Mouse (Mus musculus): ENCODE data around the gene Ddx58. TPM values are rescaled to one million over a fixed set of nuclear protein-coding genes. Genes with fewer than 3 reads are reported as not detected.
A peak's percentile ranks its signal among the peaks of the same experiment; 100 is the strongest.

The Ddx58 gene
- polyA plus RNA-seq, 1 experiment from 2014 or later = 6.4 TPM

DNA sequence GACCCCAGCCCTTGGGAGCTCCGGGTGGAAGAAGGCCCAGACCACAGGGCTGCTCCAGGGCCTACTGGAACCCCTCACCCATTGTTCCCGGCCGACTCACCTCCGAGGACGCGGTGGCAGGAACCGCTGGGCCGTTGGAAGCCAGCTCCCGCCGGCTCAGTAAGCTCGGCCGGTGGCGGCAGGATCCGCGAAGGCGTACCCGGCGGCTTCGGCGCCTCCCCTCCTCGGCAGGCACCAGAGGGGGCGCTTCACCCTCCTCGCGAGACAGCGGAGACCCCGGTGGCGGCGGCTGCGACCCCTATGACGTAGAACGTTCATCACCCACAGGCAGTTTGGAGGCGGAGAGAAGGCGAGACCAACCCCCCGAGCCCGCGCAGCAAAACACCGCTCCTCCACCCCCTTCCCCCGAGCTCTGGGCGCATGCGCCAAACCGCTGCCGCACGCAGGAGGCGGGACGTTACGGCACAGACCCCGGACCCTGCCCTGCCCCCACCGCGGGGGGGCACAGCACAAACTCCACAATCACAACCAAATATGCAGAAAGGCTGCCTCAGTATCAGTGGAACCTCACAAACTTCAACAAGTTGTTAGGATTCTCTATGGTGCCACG is 28.7 kb upstream of the Ddx58 start:
- peak overlapping the region; percentile 98 for H3K27ac ChIP-seq (ENCODE audit: low read depth)
- WGBS = under 1% methylated on average over 43 of the region's 50 CpGs
- peak overlapping the region; percentile 94 for H3K4me3 ChIP-seq (ENCODE audit: low read depth, low read length)
- peak; percentile 97 for DNase-seq (ENCODE audit: low spot score)
- H3K9ac ChIP-seq (ENCODE audit: low read length) = peak overlapping the region; percentile 95
- no peaks in the 10 kb centered on the region for H3K9me3 ChIP-seq (ENCODE audit: control insufficient read depth, low read length)
- no peaks in the 10 kb centered on the region for H3K27me3 ChIP-seq (replicated peaks; ENCODE audit: control insufficient read depth, insufficient read depth, low read length)
- H3K4me2 ChIP-seq (ENCODE audit: low read length) = peak overlapping the region; percentile 81
- ATAC-seq (replicated peaks; ENCODE audit: low FRiP score, low TSS enrichment, low read depth) = peak; percentile 76
- peaks cover 38% of the 10 kb centered on the region for H3K36me3 ChIP-seq (ENCODE audit: control insufficient read depth, insufficient read depth, low read length)
- H3K4me1 ChIP-seq (replicated peaks; ENCODE audit: control insufficient read depth, insufficient read depth, low read length) = peaks cover 19% of the 10 kb centered on the region

DNA sequence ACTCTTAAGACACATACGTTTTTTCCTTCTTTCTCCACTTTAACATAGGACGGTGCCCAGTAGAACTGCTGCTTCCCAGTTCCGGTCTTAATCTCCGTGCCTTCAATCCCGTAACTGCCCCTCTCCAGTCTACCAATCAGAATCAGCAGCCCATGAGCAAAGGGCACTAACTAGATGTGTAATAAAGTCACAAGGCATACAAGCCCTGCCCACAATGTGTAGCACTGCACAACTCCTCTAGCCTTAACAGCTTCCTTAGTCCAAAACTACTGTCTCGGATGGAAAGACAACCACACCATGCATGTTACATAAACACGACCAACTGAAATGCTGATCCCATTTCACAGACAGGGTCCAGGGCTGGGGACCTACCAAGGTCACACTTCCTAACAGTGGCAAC is 28.1 kb upstream of the Ddx58 start:
- H3K27me3 ChIP-seq (replicated peaks; ENCODE audit: control insufficient read depth, insufficient read depth, low read length) = no peaks in the 10 kb centered on the region
- DNase-seq (ENCODE audit: low spot score) (no peak), ATAC-seq (replicated peaks; ENCODE audit: low FRiP score, low TSS enrichment, low read depth) (no peak)
- H3K4me3 ChIP-seq (ENCODE audit: low read depth, low read length) = peak overlapping the region; percentile 94
- peak overlapping the region; percentile 81 for H3K4me2 ChIP-seq (ENCODE audit: low read length)
- H3K36me3 ChIP-seq (ENCODE audit: control insufficient read depth, insufficient read depth, low read length) = peaks cover 44% of the 10 kb centered on the region
- 66% methylated on average over 7 of the region's 7 CpGs for WGBS
- H3K9ac ChIP-seq (ENCODE audit: low read length) = peak overlapping the region; percentile 95
- peak overlapping the region; percentile 57 for H3K27ac ChIP-seq (ENCODE audit: low read depth)
- H3K9me3 ChIP-seq (ENCODE audit: control insufficient read depth, low read length) = no peaks in the 10 kb centered on the region
- peaks cover 19% of the 10 kb centered on the region for H3K4me1 ChIP-seq (replicated peaks; ENCODE audit: control insufficient read depth, insufficient read depth, low read length)

DNA sequence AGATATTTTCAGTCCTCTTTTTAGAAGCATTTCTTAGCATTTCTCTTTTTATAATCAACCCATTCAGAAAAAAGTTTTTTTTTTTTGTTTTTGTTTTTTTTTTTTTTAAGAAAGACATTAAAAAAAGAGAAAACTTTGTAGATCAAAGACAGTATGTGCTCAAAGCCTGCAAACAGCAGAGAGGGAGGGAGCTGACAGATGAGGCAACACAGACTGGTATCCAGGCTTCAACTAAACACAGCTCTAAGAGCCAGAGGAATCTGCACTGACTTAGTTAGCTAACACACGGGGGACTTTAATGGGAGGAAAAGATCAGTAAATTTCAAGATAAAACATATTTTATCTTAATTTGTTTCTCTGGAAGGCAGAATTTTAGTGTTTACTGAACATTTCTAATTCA is 24.7 kb upstream of the Ddx58 start:
- peaks cover 65% of the 10 kb centered on the region for H3K36me3 ChIP-seq (ENCODE audit: control insufficient read depth, insufficient read depth, low read length)
- no peaks in the 10 kb centered on the region for H3K9me3 ChIP-seq (ENCODE audit: control insufficient read depth, low read length)
- no peak overlapping the region for H3K4me2 ChIP-seq (ENCODE audit: low read length)
- no peak for DNase-seq (ENCODE audit: low spot score)
- H3K27me3 ChIP-seq (replicated peaks; ENCODE audit: control insufficient read depth, insufficient read depth, low read length) = no peaks in the 10 kb centered on the region
- no peak overlapping the region for H3K4me3 ChIP-seq (ENCODE audit: low read depth, low read length)
- H3K27ac ChIP-seq (ENCODE audit: low read depth) = no peak overlapping the region
- H3K9ac ChIP-seq (ENCODE audit: low read length) = no peak overlapping the region
- H3K4me1 ChIP-seq (replicated peaks; ENCODE audit: control insufficient read depth, insufficient read depth, low read length) = peaks cover 19% of the 10 kb centered on the region
- WGBS = 40% methylated on average over 1 of the region's 1 CpGs
- ATAC-seq (replicated peaks; ENCODE audit: low FRiP score, low TSS enrichment, low read depth) = no peak

DNA sequence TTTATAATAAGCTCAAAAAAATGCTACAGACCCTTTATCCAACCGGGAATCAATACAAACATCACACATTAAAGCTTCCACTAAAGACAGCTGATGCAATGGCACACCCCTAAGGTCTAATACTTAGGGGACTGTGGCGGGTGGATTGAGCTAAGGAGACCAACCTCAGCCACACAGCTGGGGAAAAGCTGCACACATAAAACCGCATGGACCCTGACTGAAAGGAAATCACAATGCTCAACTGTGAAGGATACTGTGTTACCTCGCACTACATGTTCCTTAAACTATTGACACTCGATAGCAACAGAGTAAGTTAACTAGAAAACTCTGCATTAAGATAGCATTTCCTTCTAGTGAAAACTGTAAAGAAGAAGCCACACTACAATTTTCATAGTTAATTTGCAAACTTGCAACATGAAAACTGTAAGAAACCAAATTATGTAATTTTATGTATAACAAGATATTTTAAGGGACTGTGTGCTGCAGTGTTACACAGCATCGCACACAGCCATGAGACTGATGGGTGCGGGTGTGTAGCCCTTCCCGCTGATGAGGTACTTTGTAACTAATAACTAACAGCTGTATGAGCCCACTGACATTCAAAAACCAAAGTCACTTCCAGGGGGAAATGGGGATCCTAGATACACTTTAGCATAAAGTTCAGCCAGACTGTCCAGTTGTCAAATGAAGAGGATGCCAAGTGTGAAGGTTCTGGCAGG is 14.9 kb upstream of the Ddx58 start:
- H3K36me3 ChIP-seq (ENCODE audit: control insufficient read depth, insufficient read depth, low read length) = peaks cover 9% of the 10 kb centered on the region; the same call in 1 of the 2 replicates
- no peaks in the 10 kb centered on the region for H3K9me3 ChIP-seq (ENCODE audit: control insufficient read depth, low read length)
- H3K4me2 ChIP-seq (ENCODE audit: low read length) = no peak overlapping the region
- no peak overlapping the region for H3K27ac ChIP-seq (ENCODE audit: low read depth)
- no peaks in the 10 kb centered on the region for H3K4me1 ChIP-seq (replicated peaks; ENCODE audit: control insufficient read depth, insufficient read depth, low read length)
- no peak overlapping the region for H3K4me3 ChIP-seq (ENCODE audit: low read depth, low read length)
- H3K27me3 ChIP-seq (replicated peaks; ENCODE audit: control insufficient read depth, insufficient read depth, low read length) = no peaks in the 10 kb centered on the region
- ATAC-seq (replicated peaks; ENCODE audit: low FRiP score, low TSS enrichment, low read depth) (no peak), DNase-seq (ENCODE audit: low spot score) (no peak)
- 87% methylated on average over 8 of the region's 8 CpGs for whole genome bisulfite sequencing
- no peak overlapping the region for H3K9ac ChIP-seq (ENCODE audit: low read length)

DNA sequence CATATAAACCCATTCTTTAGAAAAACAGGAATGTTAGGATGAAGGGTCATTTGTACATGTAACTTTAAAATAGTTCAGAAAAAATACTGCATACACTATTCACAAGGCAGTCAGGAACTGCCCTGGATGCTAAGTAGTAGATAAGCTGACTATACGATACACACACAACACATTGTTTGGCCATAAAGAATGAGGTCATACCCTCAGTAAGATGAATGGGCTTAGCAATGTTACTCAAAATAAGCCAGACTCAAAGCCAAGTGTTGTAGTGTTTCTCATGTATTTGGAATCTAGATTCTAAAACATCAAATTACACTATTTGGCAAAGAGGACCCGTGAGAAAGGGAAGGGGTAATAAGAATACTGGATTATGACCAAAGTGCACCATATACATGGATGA is 14.1 kb upstream of the Ddx58 start:
- ATAC-seq (replicated peaks; ENCODE audit: low FRiP score, low TSS enrichment, low read depth) = no peak
- H3K27ac ChIP-seq (ENCODE audit: low read depth) = no peak overlapping the region
- DNase-seq (ENCODE audit: low spot score) = no peak
- no peak overlapping the region for H3K9ac ChIP-seq (ENCODE audit: low read length)
- H3K4me3 ChIP-seq (ENCODE audit: low read depth, low read length) = no peak overlapping the region
- 65% methylated on average over 2 of the region's 2 CpGs for WGBS
- peaks cover 1% of the 10 kb centered on the region; the same call in 1 of the 2 replicates for H3K36me3 ChIP-seq (ENCODE audit: control insufficient read depth, insufficient read depth, low read length)
- no peaks in the 10 kb centered on the region for H3K4me1 ChIP-seq (replicated peaks; ENCODE audit: control insufficient read depth, insufficient read depth, low read length)
- no peak overlapping the region for H3K4me2 ChIP-seq (ENCODE audit: low read length)
- no peaks in the 10 kb centered on the region for H3K9me3 ChIP-seq (ENCODE audit: control insufficient read depth, low read length)
- no peaks in the 10 kb centered on the region for H3K27me3 ChIP-seq (replicated peaks; ENCODE audit: control insufficient read depth, insufficient read depth, low read length)

DNA sequence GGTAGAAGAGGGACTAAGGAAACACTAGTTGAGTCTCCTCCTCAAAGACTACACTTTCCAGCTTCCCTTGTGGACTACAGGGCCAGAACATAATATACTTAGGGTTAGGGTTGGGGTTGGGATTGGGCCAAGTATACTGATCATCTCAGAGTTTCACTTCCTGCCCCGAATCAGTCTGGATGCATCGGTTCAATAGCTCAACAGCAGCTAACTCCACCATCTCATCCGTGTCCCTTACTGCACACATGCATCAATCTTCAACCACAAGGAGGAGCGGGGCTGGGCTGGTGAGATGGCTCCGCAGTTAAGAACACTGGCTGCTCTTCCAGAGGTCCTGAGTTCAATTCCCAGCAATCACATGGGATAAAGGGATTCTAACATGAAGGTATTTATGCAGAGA is 11.4 kb upstream of the Ddx58 start:
- no peak overlapping the region for H3K27ac ChIP-seq (ENCODE audit: low read depth)
- H3K9me3 ChIP-seq (ENCODE audit: control insufficient read depth, low read length) = no peaks in the 10 kb centered on the region
- H3K9ac ChIP-seq (ENCODE audit: low read length) = no peak overlapping the region
- H3K4me1 ChIP-seq (replicated peaks; ENCODE audit: control insufficient read depth, insufficient read depth, low read length) = no peaks in the 10 kb centered on the region
- H3K36me3 ChIP-seq (ENCODE audit: control insufficient read depth, insufficient read depth, low read length) = no peaks in the 10 kb centered on the region
- H3K4me3 ChIP-seq (ENCODE audit: low read depth, low read length) = no peak overlapping the region
- ATAC-seq (replicated peaks; ENCODE audit: low FRiP score, low TSS enrichment, low read depth) (no peak), DNase-seq (ENCODE audit: low spot score) (no peak)
- WGBS = 84% methylated on average over 5 of the region's 5 CpGs
- no peak overlapping the region for H3K4me2 ChIP-seq (ENCODE audit: low read length)
- no peaks in the 10 kb centered on the region for H3K27me3 ChIP-seq (replicated peaks; ENCODE audit: control insufficient read depth, insufficient read depth, low read length)

DNA sequence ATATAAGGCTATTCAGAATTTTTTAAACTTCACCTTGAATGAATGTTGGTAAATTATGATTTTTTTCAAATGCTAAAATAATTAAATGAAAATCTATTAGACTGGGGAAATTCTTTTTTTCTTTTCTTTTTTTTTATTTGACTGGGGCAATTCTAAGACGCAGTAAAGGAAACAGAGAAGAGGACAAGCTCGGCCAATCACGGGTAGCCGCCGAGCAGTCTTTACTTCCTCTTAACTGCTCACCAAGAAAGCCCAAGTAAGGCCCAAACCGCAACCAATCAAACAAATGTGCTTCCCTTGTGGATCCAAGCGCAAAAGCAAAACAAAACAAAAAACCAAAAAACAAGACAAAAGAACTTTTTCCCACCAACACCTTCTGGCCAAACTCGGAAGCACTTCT is 4.4 kb upstream of the Ddx58 start:
- no peak for DNase-seq (ENCODE audit: low spot score)
- no peak for ATAC-seq (replicated peaks; ENCODE audit: low FRiP score, low TSS enrichment, low read depth)
- Histone ChIP-seq H3K36me3 (ENCODE audit: control insufficient read depth, insufficient read depth, low read length) (no peaks in the 10 kb centered on the region), H3K4me3 (ENCODE audit: low read depth, low read length) (no peak overlapping the region), H3K9me3 (ENCODE audit: control insufficient read depth, low read length) (no peaks in the 10 kb centered on the region), H3K9ac (ENCODE audit: low read length) (no peak overlapping the region), H3K4me1 (replicated peaks; ENCODE audit: control insufficient read depth, insufficient read depth, low read length) (no peaks in the 10 kb centered on the region), H3K27me3 (replicated peaks; ENCODE audit: control insufficient read depth, insufficient read depth, low read length) (no peaks in the 10 kb centered on the region), H3K4me2 (ENCODE audit: low read length) (no peak overlapping the region), H3K27ac (ENCODE audit: low read depth) (no peak overlapping the region)
- WGBS = 83% methylated on average over 8 of the region's 8 CpGs

DNA sequence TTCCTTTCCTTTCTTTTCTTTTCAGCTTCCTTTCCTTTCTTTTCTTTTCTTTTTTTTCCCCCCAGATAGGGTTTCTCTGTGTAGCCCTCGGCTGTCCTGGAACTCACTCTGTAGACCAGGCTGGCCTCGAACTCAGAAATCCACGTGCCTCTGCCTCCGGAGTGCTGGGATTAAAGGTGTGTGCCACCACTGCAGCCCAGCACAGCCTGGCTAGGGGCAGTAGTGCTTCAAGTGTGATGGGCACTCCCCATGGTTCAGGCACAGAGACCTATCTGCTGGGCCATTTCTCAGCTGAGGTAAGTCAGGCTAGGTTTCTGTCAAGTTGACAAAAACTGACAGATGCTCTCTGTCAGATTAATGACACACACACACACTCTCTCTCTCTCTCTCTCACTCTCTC is 3.4 kb upstream of the Ddx58 start:
- no peak overlapping the region for H3K27ac ChIP-seq (ENCODE audit: low read depth)
- H3K27me3 ChIP-seq (replicated peaks; ENCODE audit: control insufficient read depth, insufficient read depth, low read length) = no peaks in the 10 kb centered on the region
- DNase-seq (ENCODE audit: low spot score) (no peak), ATAC-seq (replicated peaks; ENCODE audit: low FRiP score, low TSS enrichment, low read depth) (no peak)
- 85% methylated on average over 4 of the region's 4 CpGs for WGBS
- H3K4me3 ChIP-seq (ENCODE audit: low read depth, low read length) = no peak overlapping the region
- no peaks in the 10 kb centered on the region for H3K36me3 ChIP-seq (ENCODE audit: control insufficient read depth, insufficient read depth, low read length)
- H3K4me1 ChIP-seq (replicated peaks; ENCODE audit: control insufficient read depth, insufficient read depth, low read length) = peaks cover 3% of the 10 kb centered on the region; the same call in 1 of the 2 replicates
- H3K9ac ChIP-seq (ENCODE audit: low read length) = no peak overlapping the region
- no peaks in the 10 kb centered on the region for H3K9me3 ChIP-seq (ENCODE audit: control insufficient read depth, low read length)
- H3K4me2 ChIP-seq (ENCODE audit: low read length) = no peak overlapping the region

DNA sequence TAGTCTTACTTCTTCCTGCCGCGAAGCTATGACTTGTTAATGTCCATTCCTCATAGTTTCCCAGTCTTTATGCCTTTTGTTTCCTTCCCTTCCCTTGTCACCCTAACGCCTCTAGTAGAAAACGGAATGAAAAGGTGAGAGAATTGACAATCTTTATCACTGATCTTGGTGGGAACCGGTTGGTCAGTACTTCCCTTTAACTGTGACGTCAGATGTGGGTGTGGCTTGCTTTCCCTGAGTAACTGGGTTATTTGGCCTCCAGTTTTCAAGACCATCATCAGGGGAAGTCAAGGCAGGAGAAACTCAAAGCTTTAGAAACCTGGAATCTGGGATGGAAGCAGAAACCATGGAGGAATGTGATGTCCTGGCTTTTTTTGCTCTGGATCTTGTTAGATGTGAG is 2.3 kb upstream of the Ddx58 start:
- Histone ChIP-seq H3K4me1 (replicated peaks; ENCODE audit: control insufficient read depth, insufficient read depth, low read length) (peaks cover 3% of the 10 kb centered on the region; the same call in 1 of the 2 replicates), H3K36me3 (ENCODE audit: control insufficient read depth, insufficient read depth, low read length) (no peaks in the 10 kb centered on the region), H3K9ac (ENCODE audit: low read length) (no peak overlapping the region), H3K27me3 (replicated peaks; ENCODE audit: control insufficient read depth, insufficient read depth, low read length) (no peaks in the 10 kb centered on the region), H3K9me3 (ENCODE audit: control insufficient read depth, low read length) (no peaks in the 10 kb centered on the region), H3K27ac (ENCODE audit: low read depth) (no peak overlapping the region), H3K4me2 (ENCODE audit: low read length) (no peak overlapping the region), H3K4me3 (ENCODE audit: low read depth, low read length) (no peak overlapping the region)
- ATAC-seq (replicated peaks; ENCODE audit: low FRiP score, low TSS enrichment, low read depth) (no peak), DNase-seq (ENCODE audit: low spot score) (no peak)
- WGBS = 54% methylated on average over 6 of the region's 6 CpGs
